Mouse (Mus musculus) MN1 (cell line): Measurements from ENCODE around the gene Maml2.

Experiments
- DNase-seq: peaks from one replicate; pipeline ENCODE4 v3.0.0-alpha.2; 2016; ENCODE audit warnings: low spot score

Maml2 gene

GRCm38 (mm10) chr9:13492807-13493206 lies 195.1 kb downstream of the Maml2 start:
- no peak for DNase-seq

- no peak for DNase-seq
These were observed 196.0 kb downstream of the Maml2 start for GRCm38 (mm10) chr9:13493746-13494145.

- no peak for DNase-seq
These were observed 197.8 kb downstream of the Maml2 start for GRCm38 (mm10) chr9:13495530-13495929.

GRCm38 (mm10) chr9:13497016-13497415 lies 199.3 kb downstream of the Maml2 start:
- no peak for DNase-seq

- DNase-seq, result no peak
These were observed 200.1 kb downstream of the Maml2 start for GRCm38 (mm10) chr9:13497690-13498333.

GRCm38 (mm10) chr9:13500045-13500444 lies 202.3 kb downstream of the Maml2 start:
- DNase-seq, result no peak

- no peak for DNase-seq
These were observed 207.3 kb downstream of the Maml2 start for GRCm38 (mm10) chr9:13505024-13505423.

- no peak for DNase-seq
These were observed 209.4 kb downstream of the Maml2 start for GRCm38 (mm10) chr9:13506956-13507821.

- DNase-seq, result no peak
These were observed 210.0 kb downstream of the Maml2 start for GRCm38 (mm10) chr9:13507822-13508188.

GRCm38 (mm10) chr9:13509751-13510150 lies 212.0 kb downstream of the Maml2 start:
- DNase-seq, result no peak

- no peak for DNase-seq
These were observed 213.0 kb downstream of the Maml2 start for GRCm38 (mm10) chr9:13510621-13511369.

GRCm38 (mm10) chr9:13513135-13513534 lies 215.4 kb downstream of the Maml2 start:
- no peak for DNase-seq

- DNase-seq, result no peak
These were observed 216.7 kb downstream of the Maml2 start for GRCm38 (mm10) chr9:13514435-13514834.

- DNase-seq, result no peak
These were observed 218.2 kb downstream of the Maml2 start for GRCm38 (mm10) chr9:13515976-13516375.

- DNase-seq, result no peak
These were observed 220.3 kb downstream of the Maml2 start for GRCm38 (mm10) chr9:13518031-13518430.

GRCm38 (mm10) chr9:13518441-13518971 lies 220.7 kb downstream of the Maml2 start:
- DNase-seq, result no peak

GRCm38 (mm10) chr9:13522061-13522820 lies 224.5 kb downstream of the Maml2 start:
- DNase-seq, result no peak

GRCm38 (mm10) chr9:13523046-13523445 lies 225.3 kb downstream of the Maml2 start:
- no peak for DNase-seq

GRCm38 (mm10) chr9:13525075-13525474 lies 227.3 kb downstream of the Maml2 start:
- DNase-seq, result no peak

- DNase-seq, result no peak
These were observed 228.0 kb downstream of the Maml2 start for GRCm38 (mm10) chr9:13525561-13526255.

GRCm38 (mm10) chr9:13530575-13530974 lies 232.8 kb downstream of the Maml2 start:
- DNase-seq, result no peak
